In the genomic region with DNA sequence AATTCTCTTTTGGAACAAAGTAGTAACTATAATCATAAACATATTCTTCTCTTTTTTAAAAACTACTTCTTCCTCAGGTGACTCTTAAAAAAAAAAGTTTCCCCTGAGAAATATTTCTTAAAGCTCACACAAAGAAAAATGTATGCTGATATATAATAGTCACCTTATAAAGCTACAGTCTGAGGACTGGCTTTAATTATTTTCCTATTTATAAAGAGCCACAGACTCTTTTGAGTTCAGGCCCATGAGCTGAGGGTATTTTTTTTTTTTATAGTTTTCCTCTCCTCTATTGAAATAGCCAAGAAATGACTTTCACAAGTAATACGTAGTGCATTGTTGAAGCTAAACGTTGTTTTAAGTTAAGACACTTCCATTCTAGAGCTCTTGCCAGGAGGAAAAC, we compare ENCODE assay signal across 8 mouse cellular contexts. TPM values are rescaled to one million over a fixed set of nuclear protein-coding genes. Genes with fewer than 3 reads are reported as not detected.
DNase-seq lines count a peak whose midpoint lies in the region; ATAC-seq and TF ChIP-seq lines count a peak whose summit lies in the region.

No protein-coding gene starts in this region.

- H3K9ac ChIP-seq in ES-Bruce4 (ENCODE audit: low read depth, poor library complexity, severe bottlenecking), result peak overlapping the region; percentile 70
- H3K9ac ChIP-seq in hindbrain, embryonic 12.5 days, result no peak overlapping the region
- peak overlapping the region; percentile 33; the same call in 1 of the 2 replicates for H3K9ac ChIP-seq in liver, postnatal 0 days (replicated peaks)

- no peaks in the 10 kb centered on the region for H3K27me3 ChIP-seq in heart, embryonic 10.5 days (ENCODE audit: insufficient read depth, poor library complexity, severe bottlenecking)
- H3K27me3 ChIP-seq in ES-Bruce4 (ENCODE audit: control insufficient read depth, insufficient read depth, low read length, poor library complexity, severe bottlenecking), result no peaks in the 10 kb centered on the region
- 0 out of 2 replicates have a peak, but pooled peaks cover 3% of the 10 kb centered on the region for H3K27me3 ChIP-seq in hindbrain, embryonic 12.5 days
- H3K27me3 ChIP-seq in liver, postnatal 0 days (ENCODE audit: insufficient read depth, low read length), result no peaks in the 10 kb centered on the region

- TF ChIP-seq EP300 in ES-Bruce4 (IDR thresholded peaks at IDR 0.05; ENCODE audit: insufficient read depth, low read depth, low read length), result no peak
- no peak for TF ChIP-seq EP300 in liver, postnatal 0 days (IDR thresholded peaks at IDR 0.05; ENCODE audit: low read depth)

- H3K4me3 ChIP-seq in heart, embryonic 10.5 days, result peak overlapping the region; percentile 80
- H3K4me3 ChIP-seq in ES-Bruce4 (ENCODE audit: low read depth, low read length), result peak overlapping the region; percentile 43
- H3K4me3 ChIP-seq in hindbrain, embryonic 12.5 days, result peak overlapping the region; percentile 53; the same call in 1 of the 2 replicates
- no peak overlapping the region for H3K4me3 ChIP-seq in liver, postnatal 0 days (ENCODE audit: low read depth, low read length)

- H3K9me3 ChIP-seq in heart, embryonic 10.5 days, result no peaks in the 10 kb centered on the region
- no peaks in the 10 kb centered on the region for H3K9me3 ChIP-seq in ES-Bruce4 (replicated peaks; ENCODE audit: control insufficient read depth, insufficient read depth, low read length, poor library complexity, severe bottlenecking)
- H3K9me3 ChIP-seq in hindbrain, embryonic 12.5 days (replicated peaks), result no peaks in the 10 kb centered on the region
- H3K9me3 ChIP-seq in liver, postnatal 0 days (ENCODE audit: low read length), result no peaks in the 10 kb centered on the region

- H3K27ac ChIP-seq in heart, embryonic 10.5 days, result peak overlapping the region; percentile 98
- H3K27ac ChIP-seq in ES-Bruce4 (ENCODE audit: insufficient read depth, low read length), result no peak overlapping the region
- no peak overlapping the region for H3K27ac ChIP-seq in hindbrain, embryonic 12.5 days
- H3K27ac ChIP-seq in liver, postnatal 0 days (ENCODE audit: low read depth), result no peak overlapping the region

- TF ChIP-seq CTCF in ES-Bruce4 (IDR thresholded peaks at IDR 0.05; ENCODE audit: low read depth, low read length), result no peak
- no peak for TF ChIP-seq CTCF in liver, postnatal 0 days (IDR thresholded peaks at IDR 0.05; ENCODE audit: low read depth)

- no peak for TF ChIP-seq POLR2A in ES-Bruce4 (IDR thresholded peaks at IDR 0.05; ENCODE audit: insufficient read depth, low read length)

- H3K4me1 ChIP-seq in heart, embryonic 10.5 days, result peaks cover 32% of the 10 kb centered on the region
- H3K4me1 ChIP-seq in ES-Bruce4 (ENCODE audit: control insufficient read depth, insufficient read depth, low read length), result no peaks in the 10 kb centered on the region
- H3K4me1 ChIP-seq in hindbrain, embryonic 12.5 days, result peaks cover 17% of the 10 kb centered on the region; the same call in 1 of the 2 replicates
- peaks cover 12% of the 10 kb centered on the region for H3K4me1 ChIP-seq in liver, postnatal 0 days (ENCODE audit: insufficient read depth)

- 29% methylated on average over 2 of the region's 2 CpGs for WGBS in heart, embryonic 10.5 days
- 38% methylated on average over 2 of the region's 2 CpGs for WGBS in hindbrain, embryonic 12.5 days
- 33% methylated on average over 2 of the region's 2 CpGs for WGBS in liver, postnatal 0 days (ENCODE audit: insufficient replicate concordance)

- intact Hi-C loops in heart, postnatal 10 days (cut with DNase I), result no loop called here

- no peaks in the 10 kb centered on the region for H3K36me3 ChIP-seq in heart, embryonic 10.5 days
- no peaks in the 10 kb centered on the region for H3K36me3 ChIP-seq in ES-Bruce4 (ENCODE audit: control insufficient read depth, insufficient read depth, low read length, poor library complexity, severe bottlenecking)
- H3K36me3 ChIP-seq in hindbrain, embryonic 12.5 days, result no peaks in the 10 kb centered on the region
- no peaks in the 10 kb centered on the region for H3K36me3 ChIP-seq in liver, postnatal 0 days (replicated peaks; ENCODE audit: insufficient read depth, low read length)

- DNase-seq in heart, embryonic 10.5 days (ENCODE audit: low spot score), result no peak
- DNase-seq in heart, postnatal 10 days, result no peak
- DNase-seq in liver, postnatal 0 days, result no peak
- no peak for DNase-seq in layer of hippocampus, adult 11-12 months (ENCODE audit: low spot score)
- no peak for DNase-seq in thymus, adult 18-20 months
- no peak for DNase-seq in c-Kit-positive CD71-positive TER-119-positive erythroid progenitor cells, embryonic 14.5 days (ENCODE audit: low spot score)

- ATAC-seq in hindbrain, embryonic 12.5 days (ENCODE audit: low FRiP score), result no peak
- no peak for ATAC-seq in liver, postnatal 0 days

- peak overlapping the region; percentile 86 for H3K4me2 ChIP-seq in hindbrain, embryonic 12.5 days (replicated peaks)
- H3K4me2 ChIP-seq in liver, postnatal 0 days (ENCODE audit: low read depth, low read length), result peak overlapping the region; percentile 76; the same call in 1 of the 2 replicates

RNA-seq across cellular contexts. Expression of a gene that starts 0.6 kb away (rescaled TPM):
- polyA plus RNA-seq in heart, embryonic 10.5 days (2016; fragmentation: Nextera tagmentation; extraction: Ambion mirVana), result 0.73 and 1.4 TPM in 2 replicates
- total RNA-seq in heart, postnatal 10 days (2021), result under 1 TPM; 0.53 to 0.55 TPM
- polyA plus RNA-seq in ES-Bruce4 (2011; ENCODE audit: insufficient read depth, insufficient read length, low read depth, missing spikeins), result not detected in 2 replicates
- 0.63 and 0.93 TPM in 2 replicates for polyA plus RNA-seq in hindbrain, embryonic 12.5 days (2016; fragmentation: Nextera tagmentation; extraction: Ambion mirVana)
- polyA plus RNA-seq in liver, postnatal 0 days (2015; fragmentation: Nextera tagmentation; extraction: Ambion mirVana), result 0.09 TPM in 1 of 2 replicates, not detected in the other
